Mouse (Mus musculus) cortical plate, adult 2 months (tissue): Measurements from ENCODE around the gene Gm15128. TPM values are rescaled to one million over a fixed set of nuclear protein-coding genes. Genes with fewer than 3 reads are reported as not detected.
"Not testable (repeated sequence)": the region's sequence is repeated elsewhere in the genome, so short reads cannot be mapped to it uniquely, and the experiment has no call there.

Experiments used
- H3K27ac ChIP-seq: fragments of 200-500 bp; 2 replicates; pipeline ENCODE4 v1.5.1; 2012; ENCODE audit warnings: low read length, control low read depth, inconsistent platforms; ENCODE audit not compliant: insufficient read depth
- H3K4me1 ChIP-seq: fragments of 200-500 bp; 2 replicates; pipeline ENCODE4 v1.6.1; 2011; ENCODE audit warnings: low read length; ENCODE audit not compliant: control insufficient read depth, insufficient read depth
- H3K4me3 ChIP-seq: fragments of 200-500 bp; 2 replicates; pipeline ENCODE4 v1.5.1; 2011; ENCODE audit warnings: mild to moderate bottlenecking, low read length, control low read depth; ENCODE audit not compliant: insufficient read depth
- polyA plus RNA-seq: library from polyadenylated mRNA; depleted of rRNA; stranded (reverse); fragments of >200 nt; gene quantifications from 2 replicates; pipeline ENCODE4 v1.2.3, GENCODE M21; 2012; rRNA removed

The Gm15128 gene
- not detected in 2 replicates for polyA plus RNA-seq

- H3K4me3 ChIP-seq, H3K4me1 ChIP-seq, H3K27ac ChIP-seq: not testable (repeated sequence)
These were observed at the start of gene Gm15128 for GRCm38 (mm10) chrX:147765691-147766090. Gm15128 (plus strand) TSS chrX:147765991.

Other genes starting within 250 kb of the Gm15128 start
- gene Lrch2, start 211.9 kb upstream of the Gm15128 start, polyA plus RNA-seq, result 13.6 and 15.6 TPM in 2 replicates
- gene Gm15080, start 227.0 kb downstream of the Gm15128 start, polyA plus RNA-seq, result not detected in 2 replicates